Mouse (Mus musculus) liver, embryonic 14.5 days (tissue): ENCODE measurements at regions not wholly inside any gene's neighbourhood (a gene's known extent, or its start where the extent isn't known, plus 50 kb on each side); places are given as distances from the start of the nearest gene placed in this dataset.

Experiments
- ATAC-seq: fragments of 200-750 bp; cut with Nextera tagmentation; 2 replicates; pipeline ENCODE4 v1.8.0; 2017; ENCODE audit warnings: moderate number of reproducible peaks, mild to moderate bottlenecking, moderate library complexity; ENCODE audit not compliant: insufficient read depth
- DNase-seq, 3 experiments: peaks; one replicate each; pipeline ENCODE4 v3.0.0-alpha.2; 2012 to 2013; ENCODE audit warnings: low read depth in 3 of 3, low spot score in 3 of 3
- H3K27ac ChIP-seq: fragments of 300-500 bp; sonication (generic); 2 replicates; pipeline ENCODE4 v1.5.1; 2014; ENCODE audit warnings: moderate library complexity, mild to moderate bottlenecking, control low read depth, inconsistent platforms
- H3K27me3 ChIP-seq: fragments of 300-500 bp; sonication (generic); 2 replicates; pipeline ENCODE4 v1.6.1; 2014; ENCODE audit warnings: mild to moderate bottlenecking, low read length, moderate library complexity; ENCODE audit not compliant: control insufficient read depth, insufficient read depth
- H3K36me3 ChIP-seq: fragments of 300-500 bp; sonication (generic); replicated peaks from 2 replicates; pipeline ENCODE4 v1.6.1; 2014; ENCODE audit warnings: low read depth; ENCODE audit not compliant: control insufficient read depth, insufficient read depth
- H3K4me1 ChIP-seq, 2 experiments: fragments of 200-500 bp in 1 of 2; fragments of 300-500 bp in 1 of 2; sonication (generic) in 1 of 2; replicated peaks; 2 replicates each; pipeline ENCODE4 v1.6.1; 2012 to 2014; ENCODE audit warnings: antibody characterized with exemption in 1 of 2, inconsistent platforms in 1 of 2, low read length in 1 of 2; ENCODE audit not compliant: control insufficient read depth in 2 of 2, insufficient read depth in 2 of 2
- H3K4me2 ChIP-seq: fragments of 300-500 bp; sonication (generic); 2 replicates; pipeline ENCODE4 v1.6.1; 2014; ENCODE audit warnings: low read depth, mild to moderate bottlenecking, control low read depth, moderate library complexity
- H3K4me3 ChIP-seq, 2 experiments: fragments of 200-500 bp in 1 of 2; fragments of 300-500 bp in 1 of 2; sonication (generic) in 1 of 2; 2 replicates each; pipeline ENCODE4 v1.5.1; 2012 to 2014; ENCODE audit warnings: low read depth in 2 of 2, low read length in 2 of 2, mild to moderate bottlenecking in 2 of 2, control low read depth in 1 of 2, inconsistent platforms in 1 of 2, moderate library complexity in 1 of 2; ENCODE audit not compliant: insufficient read depth in 1 of 2
- H3K9ac ChIP-seq: fragments of 300-500 bp; sonication (generic); replicated peaks from 2 replicates; pipeline ENCODE4 v1.6.1; 2014; ENCODE audit warnings: mild to moderate bottlenecking, control low read depth, moderate library complexity
- H3K9me3 ChIP-seq: fragments of 300-500 bp; sonication (generic); 2 replicates; pipeline ENCODE4 v1.6.1; 2016; ENCODE audit warnings: low read length, mixed read lengths; ENCODE audit not compliant: control insufficient read depth
- CTCF ChIP-seq: IDR thresholded peaks from 2 replicates; pipeline ENCODE4 v1.5.1; 2016; ENCODE audit warnings: antibody characterized with exemption, low read depth, control low read depth
- EP300 ChIP-seq: IDR thresholded peaks from 2 replicates; pipeline ENCODE4 v1.6.1; 2016; ENCODE audit warnings: antibody characterized with exemption, low read depth
- WGBS: fragments of 180-500 bp; shearing (Covaris S2); extraction: QIAGEN DNeasy Blood & Tissue Kit; methylation state at CpG from one replicate; pipeline ENCODE4 v1.1.7; 2014; ENCODE audit not compliant: insufficient replicate concordance; 5-methylcytosine and 5-hydroxymethylcytosine counted together

DNA sequence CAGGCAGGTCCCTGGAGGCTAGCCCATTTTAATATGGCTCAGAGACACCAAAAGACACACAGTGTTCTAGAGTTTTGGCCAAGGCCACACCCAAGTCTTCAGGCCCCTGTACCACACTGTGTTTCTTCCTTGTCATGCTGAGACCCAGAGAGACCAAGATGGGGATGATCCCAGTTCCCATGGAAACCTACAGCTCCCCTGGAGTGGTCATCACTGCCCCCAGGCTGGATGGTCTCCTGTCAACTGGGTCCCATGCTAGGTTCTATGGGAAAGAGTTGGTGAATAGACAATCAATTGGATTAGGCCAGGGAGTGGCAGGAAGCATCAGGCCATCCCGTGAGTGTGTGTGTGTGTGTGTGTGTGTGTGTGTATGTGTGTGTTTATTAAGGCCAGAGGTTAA lies 80.5 kb upstream of the Tle3 start:
- TF ChIP-seq EP300 (no peak), CTCF (no peak)
- WGBS: 62% methylated on average over 1 of the region's 1 CpGs

DNA sequence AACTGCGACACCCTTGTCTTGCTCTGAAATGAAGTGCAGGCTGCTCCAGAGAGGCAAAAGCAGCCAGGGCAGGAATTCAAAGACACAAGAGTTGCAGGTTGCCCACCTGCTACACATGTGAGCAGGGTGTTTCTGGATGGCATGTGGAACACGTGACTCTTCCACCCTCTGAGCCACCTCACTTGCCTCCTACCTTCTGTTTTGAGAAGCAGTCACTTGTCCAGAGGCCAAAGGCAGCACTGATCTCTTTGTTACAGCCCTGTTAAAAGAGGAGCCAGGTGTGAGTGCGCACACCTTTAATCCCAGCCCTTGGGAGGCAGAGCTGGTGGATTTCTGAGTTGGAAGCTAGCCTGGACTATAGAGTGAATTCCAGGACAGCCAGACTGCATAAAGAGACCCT lies 79.7 kb upstream of the Tle3 start:
- Histone ChIP-seq H3K9ac (no peak overlapping the region), H3K36me3 (no peaks in the 10 kb centered on the region), H3K4me1 (0 out of 4 replicates have a peak, but pooled peaks cover 0 to 2% of the 10 kb centered on the region in 2 experiments), H3K4me3 (no peak overlapping the region), H3K9me3 (no peaks in the 10 kb centered on the region), H3K27me3 (no peaks in the 10 kb centered on the region), H3K4me2 (no peak overlapping the region), H3K27ac (no peak overlapping the region)
- DNase-seq (no peak), ATAC-seq (no peak)
- TF ChIP-seq CTCF: no peak
- TF ChIP-seq EP300: no peak
- WGBS: 55% methylated on average over 3 of the region's 3 CpGs

More for the DNA sequence above, 80.5 kb upstream of the Tle3 start:
- H3K4me2 ChIP-seq: no peak overlapping the region
- no peaks in the 10 kb centered on the region for H3K27me3 ChIP-seq
- H3K9me3 ChIP-seq: no peaks in the 10 kb centered on the region
- ATAC-seq: no peak
- no peak overlapping the region for H3K9ac ChIP-seq
- DNase-seq: no peak
- H3K27ac ChIP-seq: no peak overlapping the region
- H3K4me3 ChIP-seq: no peak overlapping the region
- no peaks in the 10 kb centered on the region for H3K36me3 ChIP-seq
- H3K4me1 ChIP-seq: 0 out of 4 replicates have a peak, but pooled peaks cover 0 to 2% of the 10 kb centered on the region in 2 experiments

DNA sequence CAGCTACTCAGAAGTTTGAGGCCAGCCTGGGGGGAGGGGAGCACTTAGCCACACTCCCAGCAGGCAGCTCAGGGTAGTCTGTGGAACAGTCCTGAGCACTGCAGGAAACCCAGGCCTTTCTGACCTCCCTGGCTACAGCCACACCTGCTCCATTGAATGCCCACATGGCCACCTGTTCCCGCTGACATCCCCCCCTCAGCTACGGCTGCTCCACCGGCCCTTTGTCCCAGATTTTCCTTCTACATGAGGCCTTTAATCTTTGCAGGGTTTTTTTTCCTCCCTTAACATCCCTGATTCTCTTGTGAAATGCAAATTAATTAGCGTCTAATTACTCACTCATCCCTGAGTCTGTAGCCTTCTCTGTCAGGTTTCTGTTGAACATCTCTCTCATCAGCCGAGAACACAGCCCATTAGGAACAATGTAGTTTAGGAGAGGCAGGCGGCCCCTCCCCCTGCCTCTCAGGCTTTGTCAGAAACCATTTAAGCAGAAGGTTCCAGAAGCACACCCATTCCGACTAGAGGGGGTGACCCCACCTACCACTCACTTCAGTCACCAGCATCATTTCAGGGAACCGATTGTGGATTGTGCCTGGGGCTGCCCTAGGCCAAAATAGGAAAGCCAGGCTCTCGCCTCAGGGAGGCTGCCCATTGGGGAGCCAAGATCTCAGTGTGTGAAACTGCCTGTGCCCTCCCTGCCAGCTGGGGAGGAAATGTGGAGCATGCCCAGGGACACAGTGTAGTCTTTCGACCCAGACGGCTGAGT lies 78.8 kb upstream of the Tle3 start:
- H3K27me3 ChIP-seq: no peaks in the 10 kb centered on the region
- DNase-seq: no peak
- no peaks in the 10 kb centered on the region for H3K9me3 ChIP-seq
- H3K4me2 ChIP-seq: no peak overlapping the region
- H3K9ac ChIP-seq: no peak overlapping the region
- H3K4me1 ChIP-seq: 0 out of 4 replicates have a peak, but pooled peaks cover 0 to 2% of the 10 kb centered on the region in 2 experiments
- 60% methylated on average over 11 of the region's 11 CpGs for WGBS
- ATAC-seq: no peak
- H3K36me3 ChIP-seq: no peaks in the 10 kb centered on the region
- H3K27ac ChIP-seq: no peak overlapping the region
- TF ChIP-seq EP300 (no peak), CTCF (no peak)
- H3K4me3 ChIP-seq: no peak overlapping the region

DNA sequence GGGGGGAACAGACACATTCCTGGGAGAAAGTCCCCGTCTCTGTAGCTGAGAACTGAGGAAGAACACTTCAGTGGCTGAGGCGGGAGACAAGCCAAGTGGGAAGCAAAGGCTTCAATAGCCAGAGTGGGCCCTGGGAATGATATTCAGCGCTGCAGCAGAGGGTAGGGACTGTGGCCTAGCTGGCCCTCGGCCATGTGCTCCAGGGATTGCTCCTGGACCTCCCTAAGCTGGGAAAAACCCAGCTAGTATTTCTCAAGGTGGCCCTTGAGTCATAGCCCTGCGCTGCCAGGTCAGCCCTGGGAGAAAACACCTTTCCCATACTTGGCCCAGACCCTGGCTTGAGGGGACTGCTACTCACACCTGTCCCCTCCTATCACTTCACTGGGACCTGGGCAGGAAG lies 77.2 kb upstream of the Tle3 start:
- WGBS: 58% methylated on average over 5 of the region's 5 CpGs
- Histone ChIP-seq H3K4me2 (no peak overlapping the region), H3K27ac (no peak overlapping the region), H3K4me1 (peaks cover 10 to 13% of the 10 kb centered on the region in 2 experiments), H3K36me3 (no peaks in the 10 kb centered on the region), H3K9me3 (no peaks in the 10 kb centered on the region), H3K27me3 (no peaks in the 10 kb centered on the region), H3K4me3 (no peak overlapping the region), H3K9ac (no peak overlapping the region)
- TF ChIP-seq CTCF: no peak
- no peak for TF ChIP-seq EP300
- ATAC-seq (no peak), DNase-seq (no peak)

DNA sequence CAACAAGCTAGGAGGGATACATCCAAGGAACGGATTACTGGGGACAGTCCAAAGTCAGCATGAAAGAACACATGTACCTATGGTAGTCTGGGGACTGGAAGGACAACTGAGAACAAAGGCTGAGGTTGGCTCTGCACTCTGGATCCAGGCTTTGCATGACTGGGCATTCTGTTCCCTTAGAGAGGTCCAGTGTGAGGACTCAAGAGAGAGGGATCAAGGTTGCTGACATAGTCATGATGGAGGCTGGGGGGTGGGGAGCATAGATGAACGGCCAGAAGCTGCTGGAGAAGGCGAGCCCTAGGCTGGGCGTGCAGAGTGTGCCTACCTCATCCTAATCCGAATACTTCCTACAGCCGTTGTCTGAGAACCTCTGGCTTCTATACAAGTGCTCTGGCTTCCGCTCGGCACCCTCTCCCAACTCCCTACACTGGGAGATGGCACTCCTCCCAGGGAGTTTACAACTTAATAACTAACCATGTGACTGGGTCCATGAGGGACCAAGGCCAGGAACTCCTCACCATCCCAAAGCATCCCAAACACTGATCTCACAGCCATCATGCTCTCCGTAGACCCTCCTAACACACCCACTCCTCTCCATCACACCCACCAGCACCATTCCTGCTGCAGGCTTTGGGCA lies 75.7 kb upstream of the Tle3 start:
- ATAC-seq: no peak
- TF ChIP-seq CTCF: no peak
- TF ChIP-seq EP300: no peak
- Histone ChIP-seq H3K4me3 (no peak overlapping the region), H3K36me3 (no peaks in the 10 kb centered on the region), H3K9me3 (no peaks in the 10 kb centered on the region), H3K27me3 (no peaks in the 10 kb centered on the region), H3K4me1 (peaks cover 13 to 18% of the 10 kb centered on the region in 2 experiments), H3K27ac (no peak overlapping the region), H3K4me2 (no peak overlapping the region), H3K9ac (no peak overlapping the region)
- WGBS: 77% methylated on average over 9 of the region's 9 CpGs
- DNase-seq: no peak
